Mouse (Mus musculus): ENCODE results near the gene Maea. TPM values are rescaled to one million over a fixed set of nuclear protein-coding genes. Genes with fewer than 3 reads are reported as not detected.
A peak's percentile ranks its signal among the peaks of the same experiment; 100 is the strongest.

The Maea gene
- total RNA-seq, 2 experiments from 2014 or later = 93.7 to 97.5 TPM

- no peak for DNase-seq (ENCODE audit: low spot score in 2 of 2)
- TF ChIP-seq CTCF (conservative IDR thresholded peaks at IDR 0.05) = no peak
Measured at GRCm38 (mm10) chr5:33371668-33372067, 36.4 kb downstream of the Maea start.

GRCm38 (mm10) chr5:33372331-33373038, 37.2 kb downstream of the Maea start:
- Histone ChIP-seq H3K4me3 (no peak overlapping the region), H3K27ac (no peak overlapping the region)
- no peak for TF ChIP-seq CTCF (conservative IDR thresholded peaks at IDR 0.05)
- no peak for DNase-seq (ENCODE audit: low spot score in 2 of 2)

More at GRCm38 (mm10) chr5:33371668-33372067, 36.4 kb downstream of the Maea start:
- H3K27ac ChIP-seq = no peak overlapping the region
- H3K4me3 ChIP-seq = no peak overlapping the region

GRCm38 (mm10) chr5:33377176-33377575, 41.9 kb downstream of the Maea start:
- Histone ChIP-seq H3K27ac (no peak overlapping the region), H3K4me3 (no peak overlapping the region; the same call in 1 of the 2 replicates)
- no peak for DNase-seq (ENCODE audit: low spot score in 2 of 2)
- no peak for TF ChIP-seq CTCF (conservative IDR thresholded peaks at IDR 0.05)

- H3K4me3 ChIP-seq = peak overlapping the region; percentile 79
- TF ChIP-seq CTCF (conservative IDR thresholded peaks at IDR 0.05) = no peak
- H3K27ac ChIP-seq = peak overlapping the region; percentile 86
- DNase-seq (ENCODE audit: low spot score in 2 of 2) = no peak
Measured at GRCm38 (mm10) chr5:33377801-33378301, 42.5 kb downstream of the Maea start.

- peak within 1 kb of the TSS; percentile 79 for H3K4me3 ChIP-seq
- peak; percentile 63 for TF ChIP-seq CTCF (conservative IDR thresholded peaks at IDR 0.05)
- DNase-seq (ENCODE audit: low spot score in 2 of 2) = peak; percentile 99 to 100
- peak within 1 kb of the TSS; percentile 99 for H3K27ac ChIP-seq
Measured at GRCm38 (mm10) chr5:33378302-33378854, 43.1 kb downstream of the Maea start, which contains the start of gene Uvssa. TSS of gene Uvssa (plus strand) at chr5:33378549.

GRCm38 (mm10) chr5:33387550-33387949, 52.2 kb downstream of the Maea start:
- no peak for DNase-seq (ENCODE audit: low spot score in 2 of 2)
- no peak for TF ChIP-seq CTCF (conservative IDR thresholded peaks at IDR 0.05)
- Histone ChIP-seq H3K27ac (no peak overlapping the region), H3K4me3 (no peak overlapping the region)

GRCm38 (mm10) chr5:33393803-33394202, 58.5 kb downstream of the Maea start:
- Histone ChIP-seq H3K27ac (no peak overlapping the region), H3K4me3 (no peak overlapping the region)
- peak; percentile 80 to 81 for DNase-seq (ENCODE audit: low spot score in 2 of 2)
- peak; percentile 95 for TF ChIP-seq CTCF (conservative IDR thresholded peaks at IDR 0.05)

- no peak for TF ChIP-seq CTCF (conservative IDR thresholded peaks at IDR 0.05)
- H3K27ac ChIP-seq = no peak overlapping the region
- no peak for DNase-seq (ENCODE audit: low spot score in 2 of 2)
- H3K4me3 ChIP-seq = no peak overlapping the region
Measured at GRCm38 (mm10) chr5:33395693-33396092, 60.4 kb downstream of the Maea start.

- H3K4me3 ChIP-seq = no peak overlapping the region
- no peak overlapping the region for H3K27ac ChIP-seq
- peak; percentile 19 to 37 for DNase-seq (ENCODE audit: low spot score in 2 of 2)
- no peak for TF ChIP-seq CTCF (conservative IDR thresholded peaks at IDR 0.05)
Measured at GRCm38 (mm10) chr5:33396828-33397227, 61.5 kb downstream of the Maea start.

- no peak for TF ChIP-seq CTCF (conservative IDR thresholded peaks at IDR 0.05)
- H3K27ac ChIP-seq = no peak overlapping the region
- DNase-seq (ENCODE audit: low spot score in 2 of 2) = no peak
- no peak overlapping the region for H3K4me3 ChIP-seq
Measured at GRCm38 (mm10) chr5:33400819-33401218, 65.5 kb downstream of the Maea start.

- H3K4me3 ChIP-seq = no peak overlapping the region
- no peak overlapping the region for H3K27ac ChIP-seq
- DNase-seq (ENCODE audit: low spot score in 2 of 2) = no peak
- no peak for TF ChIP-seq CTCF (conservative IDR thresholded peaks at IDR 0.05)
Measured at GRCm38 (mm10) chr5:33420313-33420712, 85.0 kb downstream of the Maea start.

Other genes with a start within 250 kb of the Maea start
- gene Slc5a1, start 231.3 kb upstream of the Maea start, total RNA-seq (2021) = under 1 TPM; 0.18 to 0.25 TPM
- gene Spon2, start 117.1 kb upstream of the Maea start, total RNA-seq (2021) = under 1 TPM in 1 of 2 experiments, not detected in 1; 0.34 TPM
- 100 to 1,000 TPM; 285 to 286 TPM for gene Ctbp1, start 60.5 kb upstream of the Maea start, total RNA-seq (2021)
- gene Uvssa, start 43.0 kb downstream of the Maea start, total RNA-seq (2021) = 1 to 10 TPM; 5.9 to 7.0 TPM
- gene Nkx1-1, start 98.5 kb downstream of the Maea start, total RNA-seq (2021) = not detected